Mouse (Mus musculus) frontal cortex, adult (tissue): ENCODE measurements at regions not wholly inside any gene's neighbourhood (a gene's known extent, or its start where the extent isn't known, plus 50 kb on each side); places are given as distances from the start of the nearest gene placed in this dataset.

Experiments used
- ATAC-seq: cut with Nextera tagmentation; 2 replicates; pipeline ENCODE4 v1.9.2; 2017; ENCODE audit warnings: mild to moderate bottlenecking, moderate library complexity, mixed read lengths; ENCODE audit not compliant: low TSS enrichment

DNA sequence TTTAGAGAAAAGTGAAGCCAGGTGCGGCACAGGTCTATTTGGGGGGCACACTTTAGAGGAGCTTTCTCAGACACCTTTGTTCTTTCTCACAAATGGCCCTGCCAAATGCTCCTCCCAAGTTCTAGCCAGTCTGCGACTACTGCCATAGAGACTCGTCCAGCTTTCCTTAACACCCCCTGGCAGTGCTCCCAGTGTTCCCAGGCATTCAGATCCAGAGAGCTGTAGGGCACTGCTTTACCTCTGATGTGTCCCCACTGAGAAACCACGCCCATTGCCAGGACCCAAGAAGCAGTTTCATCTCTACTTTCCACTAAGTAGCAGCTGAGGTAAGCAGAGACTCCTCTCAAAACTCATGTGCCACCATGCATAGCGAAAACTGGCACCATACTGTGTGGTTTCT is 102.3 kb upstream of the Mgmt start:
- no peak for ATAC-seq

DNA sequence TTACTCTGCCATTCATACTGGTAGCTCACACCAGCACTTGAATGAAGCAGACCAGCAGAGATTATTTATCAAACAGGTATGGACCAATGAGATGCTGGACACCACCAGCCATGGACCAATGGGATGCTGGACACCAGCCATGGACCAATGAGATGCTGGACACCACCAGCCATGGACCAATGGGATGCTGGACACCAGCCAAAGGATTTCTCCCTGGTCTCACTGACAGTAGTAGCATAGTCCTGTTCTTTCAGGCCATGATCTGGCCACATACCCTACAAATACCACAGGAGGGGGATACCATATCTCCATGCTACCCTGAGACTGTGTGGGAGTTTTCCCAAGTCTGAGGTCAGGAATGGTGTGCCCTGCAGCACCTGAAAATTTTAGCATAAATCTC is 98.0 kb upstream of the Mgmt start:
- no peak for ATAC-seq

DNA sequence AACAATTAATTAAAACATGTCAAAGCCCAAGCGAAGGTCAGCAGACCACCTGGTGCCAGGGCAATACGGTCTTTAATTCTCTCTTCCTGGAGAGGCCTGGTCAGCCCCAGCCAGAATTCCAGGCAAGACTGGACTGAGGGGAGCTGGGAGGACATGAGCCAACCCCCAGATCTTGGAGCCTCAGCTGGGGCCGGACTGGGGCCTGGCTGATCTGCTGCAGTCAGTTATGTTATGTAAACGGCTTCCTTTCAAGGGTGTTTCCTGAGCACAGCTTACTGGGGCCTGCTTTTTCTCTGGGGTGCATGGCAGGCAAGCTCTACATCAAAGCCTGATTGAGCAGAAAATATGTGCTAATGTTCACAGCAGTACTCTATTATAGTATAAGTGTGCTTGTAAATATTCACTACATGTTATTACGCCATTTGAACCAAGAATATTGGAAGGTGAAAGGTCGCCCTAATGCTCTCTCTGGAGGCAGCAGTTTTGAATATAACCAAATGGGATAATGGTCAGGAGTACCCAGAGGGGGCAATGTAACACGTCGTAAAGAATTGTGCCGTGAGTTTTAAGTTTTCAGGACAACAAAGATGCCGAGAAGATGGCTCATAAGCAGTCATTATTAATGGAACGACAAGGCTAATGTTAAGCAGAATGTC is 96.5 kb upstream of the Mgmt start:
- no peak for ATAC-seq

DNA sequence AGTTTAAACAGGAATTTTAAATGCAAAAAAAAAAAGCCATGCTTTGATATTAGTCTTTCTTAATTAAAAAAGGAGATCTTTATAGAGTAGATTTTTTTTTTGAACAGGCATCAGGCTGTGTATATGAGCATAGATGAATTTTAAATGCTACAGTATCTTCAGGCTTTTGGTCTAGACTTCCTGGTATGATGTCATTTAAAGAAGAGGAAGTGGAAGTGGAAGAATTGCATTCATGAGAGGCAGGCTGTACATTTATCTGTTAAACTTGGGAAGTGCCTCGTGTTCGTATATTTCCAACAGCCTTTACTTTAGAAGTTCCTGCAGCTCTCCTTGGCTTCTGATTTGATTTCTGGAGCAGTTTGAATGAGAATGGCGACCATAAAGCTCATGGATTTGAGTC is 95.8 kb upstream of the Mgmt start:
- no peak for ATAC-seq

DNA sequence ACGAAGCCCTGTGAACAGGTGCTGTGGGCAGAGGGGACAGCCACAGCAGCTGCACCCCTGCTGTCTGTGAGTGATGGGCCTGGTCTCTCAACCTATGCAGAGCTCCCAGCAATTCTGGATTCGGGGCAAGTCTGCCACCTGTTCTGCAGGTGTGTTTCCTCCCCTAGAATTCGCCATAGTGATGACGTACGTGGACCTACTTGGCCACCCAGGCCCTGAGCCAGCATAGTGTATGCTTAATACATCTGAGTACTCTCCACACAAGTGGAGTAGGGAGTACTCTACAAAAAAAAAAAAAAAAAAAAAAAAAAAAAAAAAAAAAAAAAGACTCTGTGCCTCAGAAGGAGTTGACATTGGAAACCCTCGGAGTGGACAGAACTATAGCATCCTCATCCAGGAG is 87.3 kb upstream of the Mgmt start:
- ATAC-seq = no peak

DNA sequence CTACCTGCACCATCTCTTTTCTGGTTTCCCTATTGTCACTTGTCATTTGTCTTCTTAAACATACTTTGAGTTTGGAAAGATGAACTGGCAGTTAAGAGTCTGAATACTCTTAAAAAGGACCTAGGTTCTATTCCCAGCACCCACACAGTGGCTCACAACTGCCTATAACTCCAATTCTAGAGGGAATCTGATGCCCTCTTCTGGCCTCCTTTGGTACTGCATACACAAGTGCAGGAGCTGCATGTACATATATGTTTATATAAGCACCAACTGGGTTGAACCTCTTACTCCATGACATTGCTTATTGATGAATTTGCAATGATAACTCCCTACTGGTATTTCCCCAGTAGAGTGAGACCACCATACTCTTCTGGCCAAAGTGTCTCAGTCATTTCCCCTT is 86.4 kb upstream of the Mgmt start:
- no peak for ATAC-seq

DNA sequence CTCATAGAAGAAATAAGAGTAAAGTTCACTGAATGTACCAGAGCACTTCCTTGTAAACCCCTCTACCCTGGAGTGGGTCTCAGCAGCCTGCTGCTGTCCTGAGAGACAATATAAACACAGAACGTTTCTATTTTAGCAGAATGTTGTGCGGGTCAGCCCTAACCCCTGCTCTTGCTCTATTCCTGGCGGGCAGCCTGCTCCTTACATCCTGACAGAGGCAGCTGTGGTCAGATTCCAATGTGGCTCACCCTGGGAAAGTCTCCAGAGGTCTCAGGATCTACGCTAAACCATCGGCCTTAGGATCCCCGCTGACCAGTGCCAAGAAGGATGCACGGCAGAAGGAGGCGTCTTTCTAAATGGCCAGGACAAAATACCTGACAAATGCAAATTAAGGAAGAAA is 84.8 kb upstream of the Mgmt start:
- ATAC-seq = no peak

DNA sequence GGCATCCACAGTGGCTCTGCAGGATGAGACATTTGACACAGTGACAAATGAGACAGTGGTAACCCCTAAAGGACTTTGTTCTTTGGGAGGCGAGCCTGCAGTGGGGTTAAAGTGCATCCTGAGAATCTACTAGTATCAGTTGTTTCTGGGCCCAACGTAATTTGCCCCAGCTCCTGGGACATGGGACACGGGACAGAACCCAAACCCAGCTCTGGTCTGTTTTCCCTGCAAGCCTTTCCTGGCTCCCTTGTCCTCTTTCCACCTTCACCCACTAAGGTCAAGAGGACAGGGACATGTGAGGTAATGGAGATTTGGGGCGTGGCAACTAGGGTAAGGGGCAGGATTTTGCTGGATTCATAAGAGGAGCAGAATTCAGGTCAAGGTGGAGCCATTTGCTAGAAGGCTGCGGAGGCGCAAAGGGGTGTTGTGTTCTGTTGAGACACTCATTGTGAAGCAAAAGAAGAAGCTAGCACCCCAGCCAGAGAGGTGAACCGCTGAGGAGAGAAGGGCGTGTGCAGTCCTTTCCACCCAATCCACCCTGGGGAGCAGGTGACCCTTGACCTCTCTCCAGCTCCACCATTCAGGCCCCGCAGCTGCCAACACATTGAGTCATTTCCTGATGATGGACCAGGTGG is 80.6 kb upstream of the Mgmt start:
- ATAC-seq = no peak

DNA sequence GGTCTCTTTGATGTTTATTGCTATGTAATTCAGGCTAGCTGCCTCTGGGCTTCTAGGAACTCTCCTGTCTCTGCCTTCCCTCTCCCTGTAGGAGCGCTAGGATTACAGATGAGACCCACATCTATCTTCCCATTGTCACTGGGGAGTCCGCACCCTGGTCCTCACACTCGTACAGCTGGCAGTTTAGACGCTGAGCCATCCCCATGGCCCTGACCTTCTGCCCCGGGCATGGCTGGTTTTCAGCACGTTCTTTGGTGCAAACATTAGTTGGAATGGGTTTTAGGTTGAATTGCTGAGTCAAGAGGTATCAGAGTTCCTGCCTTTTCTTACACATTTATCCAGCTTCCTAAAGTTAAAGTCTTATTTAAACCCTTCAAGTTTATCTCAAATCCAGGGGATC is 79.7 kb upstream of the Mgmt start:
- no peak for ATAC-seq

DNA sequence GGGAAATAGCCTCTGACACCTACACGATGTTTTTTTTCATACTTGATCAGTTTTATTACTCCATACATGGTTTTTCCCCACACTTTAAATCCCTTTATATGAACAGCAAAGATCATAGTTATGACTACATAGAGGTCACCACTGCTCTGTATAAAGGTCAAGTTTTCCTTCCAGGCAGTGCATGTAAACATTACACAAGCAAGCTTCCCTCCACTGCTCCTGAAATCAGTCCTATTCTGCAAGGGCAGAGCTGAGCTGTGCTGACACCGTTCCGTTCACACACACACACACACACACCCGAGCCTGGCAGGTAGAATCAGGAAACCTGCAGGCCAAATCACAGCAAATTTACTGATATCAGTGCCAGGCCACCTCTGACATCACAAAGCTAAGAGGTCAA is 74.1 kb upstream of the Mgmt start:
- no peak for ATAC-seq

DNA sequence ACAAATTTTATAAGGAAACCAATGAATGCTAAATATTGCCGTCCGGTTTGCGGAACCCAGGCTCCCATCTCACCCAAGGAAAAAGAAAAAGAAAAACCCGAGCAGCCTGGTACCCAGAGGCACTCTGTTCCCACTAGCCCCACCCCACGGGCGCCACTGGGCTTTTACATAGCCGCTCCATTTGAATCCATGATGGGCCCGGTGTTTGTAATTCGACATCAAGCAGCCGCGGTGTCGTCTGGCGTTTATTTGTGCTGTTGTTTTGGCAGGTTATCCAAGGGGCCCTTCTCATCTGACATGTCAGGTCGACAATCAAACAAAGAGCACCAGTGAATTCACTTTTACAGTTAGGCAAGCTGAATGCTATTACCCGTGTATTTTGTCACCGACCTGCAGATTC is 68.8 kb upstream of the Mgmt start:
- no peak for ATAC-seq

DNA sequence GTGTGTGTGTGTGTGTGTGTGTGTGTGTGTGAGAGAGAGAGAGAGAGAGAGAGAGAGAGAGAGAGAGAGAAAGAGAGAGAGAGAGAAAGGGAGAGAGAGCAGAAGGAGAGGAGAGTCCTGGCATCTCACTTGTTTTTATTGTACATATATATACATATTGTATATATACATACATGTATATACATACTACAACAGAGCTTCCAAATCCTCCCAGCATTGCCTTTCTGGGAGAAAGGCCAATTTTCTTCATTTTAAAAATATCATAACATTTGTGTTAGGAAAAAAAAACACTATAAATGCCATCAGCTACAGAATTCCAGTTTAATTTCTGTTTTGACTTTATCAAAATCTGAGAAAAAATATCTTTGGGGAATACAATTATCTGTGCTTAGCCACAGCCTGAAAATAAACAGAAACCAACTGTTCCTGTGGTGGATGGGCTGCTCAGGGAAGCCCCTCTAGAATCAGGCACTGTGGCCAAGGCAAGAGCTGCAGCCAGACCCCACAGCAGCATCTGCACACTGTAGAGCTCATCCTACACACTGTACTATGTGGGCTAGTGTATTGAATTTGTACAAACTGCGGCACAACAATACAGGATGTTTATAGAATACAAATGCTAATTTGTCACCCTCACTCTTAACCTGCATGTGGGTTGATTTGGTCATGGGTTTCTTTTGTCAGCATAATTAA is 64.6 kb upstream of the Mgmt start:
- no peak for ATAC-seq

DNA sequence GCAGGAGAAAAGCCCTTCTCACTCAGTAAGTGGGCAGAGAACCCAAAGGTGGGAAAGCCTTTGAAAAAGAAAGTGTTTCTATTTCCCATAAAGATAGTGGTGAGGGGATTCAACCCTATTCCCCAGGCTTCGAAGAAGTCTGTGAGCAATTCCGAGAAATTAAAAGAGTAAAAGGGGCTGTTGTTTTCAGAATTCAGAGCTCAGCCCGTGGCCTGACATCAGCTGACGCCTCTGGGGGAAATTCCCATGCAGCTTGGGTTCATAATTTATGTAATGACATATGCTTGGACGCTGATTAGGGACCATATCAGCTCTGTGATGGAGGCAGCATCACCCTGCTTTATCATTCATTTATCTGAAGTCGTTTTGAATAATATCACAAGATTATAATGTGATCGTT is 62.0 kb upstream of the Mgmt start:
- ATAC-seq = no peak

DNA sequence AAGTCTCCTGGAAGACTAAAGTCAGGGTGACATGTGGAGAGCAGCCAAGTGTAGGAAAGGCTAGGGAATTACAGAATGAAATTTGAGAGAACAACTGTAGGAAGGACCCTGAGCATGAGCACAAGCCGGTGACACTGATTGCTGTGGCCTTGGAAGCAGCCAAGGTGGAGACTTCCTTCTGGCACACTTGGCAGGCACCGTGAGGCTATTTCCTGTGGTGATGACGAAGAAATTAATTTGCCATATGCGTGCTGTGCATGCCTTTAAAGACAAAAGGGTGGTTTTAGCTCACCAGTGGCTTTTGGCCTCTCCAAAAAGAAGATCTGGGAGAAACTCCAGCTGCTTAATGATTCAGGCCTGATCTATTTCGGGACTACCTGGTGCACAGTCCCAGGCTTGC is 55.4 kb upstream of the Mgmt start:
- no peak for ATAC-seq

DNA sequence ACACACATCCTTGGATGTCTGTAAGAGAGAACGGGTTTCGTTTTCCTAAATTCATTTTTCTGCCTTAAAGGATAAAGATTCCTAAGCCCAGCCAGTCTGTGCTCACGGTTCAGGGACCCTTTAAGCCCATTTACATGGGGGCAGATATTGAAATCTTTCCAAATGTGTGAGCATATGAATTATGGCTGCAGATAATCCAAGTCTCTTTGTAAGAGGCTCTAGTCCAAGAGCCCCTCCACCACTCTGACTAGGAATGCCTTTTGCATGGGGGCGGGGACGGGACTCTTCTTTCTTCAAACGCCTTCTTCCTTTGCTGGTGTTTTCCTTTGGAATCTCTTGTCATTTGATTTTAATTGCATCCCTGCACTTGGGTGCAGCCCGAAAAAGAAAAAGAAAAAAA is 54.2 kb upstream of the Mgmt start:
- ATAC-seq = no peak

DNA sequence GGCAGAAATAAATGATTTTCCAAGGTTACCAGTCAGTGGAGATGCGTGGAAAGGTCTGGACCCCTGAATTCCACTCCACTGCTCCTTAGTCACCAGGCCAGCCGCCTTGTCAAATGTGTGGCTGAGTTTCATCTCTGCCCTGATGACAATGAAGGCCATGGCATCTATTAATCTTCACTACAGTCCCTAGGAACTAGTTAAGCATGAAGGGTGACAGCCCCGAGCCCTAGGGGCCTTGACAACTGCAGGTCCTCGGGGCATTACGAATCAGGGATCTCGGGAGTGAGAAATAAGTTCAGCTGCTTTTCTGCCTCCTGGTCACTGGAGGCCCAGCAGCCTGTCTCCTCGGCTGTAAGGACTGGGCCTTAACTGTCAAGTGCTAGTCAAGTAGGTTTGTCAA is 51.7 kb upstream of the Mgmt start:
- no peak for ATAC-seq

DNA sequence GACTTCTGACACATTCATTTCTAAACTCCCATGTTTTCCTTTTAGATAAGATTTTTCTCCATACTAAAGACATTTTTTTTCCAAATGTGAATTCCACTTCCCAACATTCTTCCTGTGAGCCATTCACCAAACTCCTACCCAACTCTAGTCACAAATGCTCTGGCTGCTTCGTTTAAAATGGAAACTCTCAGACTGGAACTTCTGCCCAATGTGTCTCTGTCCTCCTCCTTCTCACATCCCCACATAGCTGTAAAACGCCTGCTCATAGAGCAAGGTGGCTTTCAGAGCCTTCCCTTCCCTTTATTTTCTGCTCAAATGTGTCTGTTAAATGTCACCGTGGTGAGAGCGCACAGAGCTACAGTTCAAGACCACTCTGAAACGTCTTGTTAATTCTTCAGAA is 50.1 kb upstream of the Mgmt start:
- ATAC-seq = peak; percentile 87
